In the genomic region with DNA sequence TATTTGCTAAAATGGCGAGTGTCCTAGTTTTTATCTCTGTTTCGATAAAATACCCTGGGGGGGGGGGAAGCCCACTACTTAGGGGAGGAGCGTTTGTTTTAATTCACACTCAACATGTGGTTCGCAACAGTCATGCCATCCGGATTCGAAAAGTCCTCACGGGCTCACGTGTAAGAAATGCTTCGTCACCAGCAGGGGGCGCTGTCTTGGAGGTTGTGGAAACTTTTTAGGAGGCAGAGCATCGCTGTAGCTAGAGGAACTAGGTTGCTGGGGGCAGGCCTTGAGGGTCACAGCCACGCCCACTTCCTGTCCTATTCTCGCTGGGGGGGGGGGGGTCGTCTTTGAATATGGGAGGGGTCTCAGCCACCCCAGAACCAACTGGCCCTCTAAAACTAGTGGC, we compare ENCODE assay signal across 11 mouse cellular contexts.
A peak's percentile ranks its signal among the peaks of the same experiment; 100 is the strongest.
DNase-seq lines count a peak whose midpoint lies in the region; ATAC-seq lines count a peak whose summit lies in the region.
"Had no signal": no experiment of that assay in that cellular context is flagged by ENCODE, and none has a peak within 500 bp of the region (broad histone marks: within the 10 kb centered on the region; RNA-seq: fewer than 3 reads in every experiment).

No protein-coding gene starts in this region.

- 86% methylated on average over 14 of the region's 14 CpGs for WGBS in kidney, embryonic 15.5 days

- peak; percentile 38 for DNase-seq in adrenal gland, postnatal 10 days
- no peak for DNase-seq in adrenal gland, adult 8-10 months
- peak; percentile 57 to 74 for DNase-seq in kidney, postnatal 4 days
- DNase-seq in thymus, postnatal 4 days, result peak; percentile 42
- no peak for DNase-seq in thymus, postnatal 25 days
- no peak for DNase-seq in cerebellum, adult 9-11 months
- DNase-seq in layer of hippocampus, postnatal 25 days (ENCODE audit: extremely low spot score in 1 of 2, low spot score in 1 of 2), result no peak
- DNase-seq: cerebellum, postnatal 36 days had no signal

- H3K4me1 ChIP-seq in kidney, embryonic 15.5 days, result peaks cover 9% of the 10 kb centered on the region; the same call in 1 of the 2 replicates
- H3K4me1 ChIP-seq: hindbrain, embryonic 13.5 days had no signal

- H3K27me3 ChIP-seq in kidney, embryonic 15.5 days, result no peaks in the 10 kb centered on the region
- H3K27me3 ChIP-seq: hindbrain, embryonic 13.5 days had no signal

- no peaks in the 10 kb centered on the region for H3K36me3 ChIP-seq in kidney, embryonic 15.5 days
- H3K36me3 ChIP-seq: hindbrain, embryonic 13.5 days had no signal

- no peak overlapping the region for H3K27ac ChIP-seq in kidney, embryonic 15.5 days
- H3K27ac ChIP-seq: hindbrain, embryonic 13.5 days had no signal

- ATAC-seq in kidney, embryonic 15.5 days (replicated peaks; ENCODE audit: low FRiP score), result no peak

- no peak overlapping the region for H3K4me2 ChIP-seq in kidney, embryonic 15.5 days
- H3K4me2 ChIP-seq: hindbrain, embryonic 13.5 days had no signal

- H3K4me3 ChIP-seq in kidney, embryonic 15.5 days (replicated peaks), result no peak overlapping the region
- H3K4me3 ChIP-seq: erythroblast, embryonic 14.5 days; hindbrain, embryonic 13.5 days had no signal

- H3K9ac ChIP-seq in kidney, embryonic 15.5 days, result no peak overlapping the region
- H3K9ac ChIP-seq: hindbrain, embryonic 13.5 days had no signal

- 0 out of 2 replicates have a peak, but pooled peaks cover 2% of the 10 kb centered on the region for H3K9me3 ChIP-seq in kidney, embryonic 15.5 days (replicated peaks)
- H3K9me3 ChIP-seq: hindbrain, embryonic 13.5 days had no signal

Comparison
In these comparisons a context has a peak if more than half of its experiments do, and no peak if none do; other contexts are left out.
1. DNase-seq: peak in adrenal gland, postnatal 10 days (single experiment), kidney, postnatal 4 days (2 of 2) and thymus, postnatal 4 days (single experiment); none in adrenal gland, adult 8-10 months (single experiment), thymus, postnatal 25 days (single experiment), cerebellum, adult 9-11 months (single experiment) and layer of hippocampus, postnatal 25 days (0 of 2).